29 mouse cellular contexts compared by ENCODE assay signal in genomic region chr10:61798133-61798576, GRCm38 (mm10). TPM values are rescaled to one million over a fixed set of nuclear protein-coding genes. Genes with fewer than 3 reads are reported as not detected.
DNase-seq lines count a peak whose midpoint lies in the region; ATAC-seq and TF ChIP-seq lines count a peak whose summit lies in the region.
"Had no signal": no experiment of that assay in that cellular context is flagged by ENCODE, and none has a peak within 500 bp of the region (broad histone marks: within the 10 kb centered on the region; RNA-seq: fewer than 3 reads in every experiment).

No protein-coding gene starts in this region.

- H3K4me2 ChIP-seq in neural tube, embryonic 13.5 days: no peak overlapping the region
- H3K4me2 ChIP-seq: hindbrain, embryonic 14.5 days; limb, embryonic 15.5 days had no signal

- no peak overlapping the region for H3K4me3 ChIP-seq in layer of hippocampus, adult 2 months
- no peak overlapping the region for H3K4me3 ChIP-seq in neural tube, embryonic 13.5 days
- H3K4me3 ChIP-seq: heart, embryonic 10.5 days; left cerebral cortex, adult 2 months; limb, embryonic 15.5 days; midbrain, embryonic 10.5 days had no signal

- H3K27ac ChIP-seq in layer of hippocampus, adult 2 months: no peak overlapping the region
- H3K27ac ChIP-seq in neural tube, embryonic 13.5 days (replicated peaks): no peak overlapping the region
- H3K27ac ChIP-seq: heart, embryonic 10.5 days; hindbrain, embryonic 14.5 days; left cerebral cortex, adult 2 months; limb, embryonic 15.5 days; liver, embryonic 14.5 days; midbrain, embryonic 10.5 days had no signal

- TF ChIP-seq CTCF in layer of hippocampus, adult 2 months (conservative IDR thresholded peaks at IDR 0.05): no peak

- no peak overlapping the region for H3K9ac ChIP-seq in neural tube, embryonic 13.5 days
- H3K9ac ChIP-seq: hindbrain, embryonic 14.5 days; limb, embryonic 15.5 days; liver, embryonic 14.5 days had no signal

- H3K9me3 ChIP-seq in neural tube, embryonic 13.5 days: peaks cover 10% of the 10 kb centered on the region; the same call in 1 of the 2 replicates
- H3K9me3 ChIP-seq: G1E; heart, embryonic 10.5 days; limb, embryonic 15.5 days; midbrain, embryonic 10.5 days had no signal

- 0 out of 2 replicates have a peak, but pooled peaks cover 3% of the 10 kb centered on the region for H3K27me3 ChIP-seq in neural tube, embryonic 13.5 days
- H3K27me3 ChIP-seq: limb, embryonic 15.5 days had no signal

- 59% methylated on average over 15 of the region's 15 CpGs for WGBS in neural tube, embryonic 13.5 days

- no peaks in the 10 kb centered on the region for H3K4me1 ChIP-seq in neural tube, embryonic 13.5 days (replicated peaks)
- H3K4me1 ChIP-seq: heart, embryonic 10.5 days; limb, embryonic 15.5 days; midbrain, embryonic 10.5 days had no signal

- peak; percentile 69; the same call in 1 of the 2 replicates for ATAC-seq in neural tube, embryonic 13.5 days (ENCODE audit: low read depth)
- ATAC-seq: inflammation-experienced regulatory T-cells, adult 6 months; midbrain, embryonic 16.5 days; Patski had no signal

- peak; percentile 16 to 20 for DNase-seq in layer of hippocampus, adult 2 months (ENCODE audit: low spot score in 2 of 2)
- no peak for DNase-seq in layer of hippocampus, adult 11-12 months (ENCODE audit: low spot score)
- no peak for DNase-seq in neural tube, embryonic 10.5 days (ENCODE audit: extremely low spot score, low spot score)
- peak; percentile 14 for DNase-seq in lung, postnatal 10 days
- no peak for DNase-seq in urinary bladder, postnatal 36 days (ENCODE audit: low spot score in 2 of 2)
- DNase-seq in left cerebral cortex, adult 9 months (ENCODE audit: low spot score in 2 of 2): no peak
- DNase-seq: adrenal gland, adult 2 months; B cell, adult 2 months; cerebellum, adult 8-10 months; cerebellum, postnatal 36 days; embryo, embryonic 11 days; heart, postnatal 4 days; kidney, adult 18-20 months; kidney, postnatal 4 days; left cerebral cortex, postnatal 4 days; retina, postnatal 1 day; right cerebral cortex, postnatal 25 days had no signal

- no peaks in the 10 kb centered on the region for H3K36me3 ChIP-seq in neural tube, embryonic 13.5 days
- H3K36me3 ChIP-seq: G1E; heart, embryonic 10.5 days; limb, embryonic 15.5 days; midbrain, embryonic 10.5 days had no signal

RNA-seq across cellular contexts. Expression of gene H2afy2, which starts 14.2 kb away (rescaled TPM):
- 10 to 100 TPM; 14.3 to 14.7 TPM for total RNA-seq in layer of hippocampus, adult 2 months (2021)
- 306 and 328 TPM in 2 replicates for polyA plus RNA-seq in neural tube, embryonic 13.5 days (2015; fragmentation: Nextera tagmentation; extraction: Ambion mirVana)
- total RNA-seq: CH12.LX had no signal
- polyA plus RNA-seq: G1E; inflammation-experienced regulatory T-cells, adult 6 months had no signal

Comparison
In these comparisons a context has a peak if more than half of its experiments do, and no peak if none do; other contexts are left out.
1. DNase-seq: peak in layer of hippocampus, adult 2 months (2 of 2) and lung, postnatal 10 days (single experiment); none in layer of hippocampus, adult 11-12 months (single experiment), neural tube, embryonic 10.5 days (single experiment), urinary bladder, postnatal 36 days (0 of 2) and left cerebral cortex, adult 9 months (0 of 2).